Mouse (Mus musculus) liver, embryonic 15.5 days (tissue): ENCODE measurements at regions not wholly inside any gene's neighbourhood (a gene's known extent, or its start where the extent isn't known, plus 50 kb on each side); places are given as distances from the start of the nearest gene placed in this dataset.

Source experiments
- ATAC-seq: fragments of 200-750 bp; cut with Nextera tagmentation; 2 replicates; pipeline ENCODE4 v1.8.0; 2017; ENCODE audit warnings: moderate number of reproducible peaks, mild to moderate bottlenecking, moderate library complexity; ENCODE audit not compliant: insufficient read depth
- H3K27ac ChIP-seq: fragments of 300-500 bp; sonication (generic); replicated peaks from 2 replicates; pipeline ENCODE4 v1.5.1; 2015; ENCODE audit warnings: mild to moderate bottlenecking, inconsistent platforms
- H3K27me3 ChIP-seq: fragments of 300-500 bp; sonication (generic); 2 replicates; pipeline ENCODE4 v1.6.1; 2015; ENCODE audit warnings: mild to moderate bottlenecking, inconsistent platforms
- H3K36me3 ChIP-seq: fragments of 300-500 bp; sonication (generic); replicated peaks from 2 replicates; pipeline ENCODE4 v1.6.1; 2015; ENCODE audit warnings: moderate library complexity, mild to moderate bottlenecking, inconsistent platforms
- H3K4me1 ChIP-seq: fragments of 300-500 bp; sonication (generic); replicated peaks from 2 replicates; pipeline ENCODE4 v1.6.1; 2015; ENCODE audit warnings: inconsistent platforms
- H3K4me2 ChIP-seq: fragments of 300-500 bp; sonication (generic); 2 replicates; pipeline ENCODE4 v1.6.1; 2015; ENCODE audit warnings: moderate library complexity, mild to moderate bottlenecking, inconsistent platforms
- H3K4me3 ChIP-seq: fragments of 300-500 bp; sonication (generic); replicated peaks from 2 replicates; pipeline ENCODE4 v1.5.1; 2015; ENCODE audit warnings: mild to moderate bottlenecking, inconsistent platforms
- H3K9ac ChIP-seq: fragments of 300-500 bp; sonication (generic); 2 replicates; pipeline ENCODE4 v1.6.1; 2015; ENCODE audit warnings: moderate library complexity, mild to moderate bottlenecking, inconsistent platforms
- H3K9me3 ChIP-seq: fragments of 300-500 bp; sonication (generic); replicated peaks from 2 replicates; pipeline ENCODE4 v1.6.1; 2016; ENCODE audit warnings: inconsistent platforms
- WGBS: fragments of 180-500 bp; shearing (Covaris S2); methylation state at CpG from one replicate; pipeline ENCODE4 v1.1.7; 2015; ENCODE audit warnings: mixed read lengths; ENCODE audit not compliant: insufficient replicate concordance; 5-methylcytosine and 5-hydroxymethylcytosine counted together

DNA sequence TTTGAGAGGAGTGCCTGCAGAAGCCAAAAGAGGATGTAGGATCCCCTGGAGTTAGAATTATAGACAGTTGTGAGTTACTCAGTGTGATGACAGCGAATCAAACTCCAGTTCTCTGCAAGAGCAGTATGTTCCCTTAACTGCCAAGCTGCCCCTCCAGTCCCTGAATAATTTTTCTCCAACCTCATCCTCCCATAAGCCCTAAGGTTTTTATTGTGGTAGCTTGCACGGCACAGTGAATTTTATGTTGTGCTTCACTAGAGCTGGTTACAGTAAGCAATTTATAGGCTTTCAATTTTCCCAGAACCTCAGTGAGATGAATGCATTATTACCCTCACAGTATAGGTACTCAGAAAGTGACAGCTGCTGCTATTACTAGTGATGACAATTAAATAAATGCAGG is 933.1 kb upstream of the A1bg start:
- no peak overlapping the region for H3K4me3 ChIP-seq
- no peaks in the 10 kb centered on the region for H3K27me3 ChIP-seq
- no peak overlapping the region for H3K9ac ChIP-seq
- no peaks in the 10 kb centered on the region for H3K4me1 ChIP-seq
- no peaks in the 10 kb centered on the region for H3K36me3 ChIP-seq
- ATAC-seq = no peak
- no peak overlapping the region for H3K4me2 ChIP-seq
- 57% methylated on average over 2 of the region's 2 CpGs for WGBS
- no peaks in the 10 kb centered on the region for H3K9me3 ChIP-seq
- no peak overlapping the region for H3K27ac ChIP-seq

DNA sequence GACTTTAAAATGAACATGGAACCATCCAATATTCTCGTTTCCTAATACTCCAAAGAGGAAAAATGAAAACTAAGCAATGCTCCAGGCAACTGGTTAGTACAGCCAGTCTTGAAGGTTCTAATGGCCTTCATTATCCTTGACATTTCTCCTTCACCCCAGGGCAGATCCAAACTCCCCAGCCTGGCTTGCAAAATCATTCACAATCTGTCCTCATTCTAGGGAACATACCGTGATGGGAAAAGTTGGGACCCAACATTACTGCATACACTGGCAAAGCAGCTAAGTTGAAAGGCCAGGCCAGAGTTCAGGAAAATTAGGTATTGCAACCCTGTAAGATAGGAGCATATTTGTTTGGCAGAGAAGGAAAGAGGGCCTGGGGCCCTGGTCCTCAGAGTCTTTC is 889.9 kb upstream of the A1bg start:
- no peak for ATAC-seq
- H3K36me3 ChIP-seq = no peaks in the 10 kb centered on the region
- H3K4me3 ChIP-seq = no peak overlapping the region
- no peaks in the 10 kb centered on the region for H3K27me3 ChIP-seq
- no peak overlapping the region for H3K4me2 ChIP-seq
- no peak overlapping the region for H3K9ac ChIP-seq
- H3K27ac ChIP-seq = no peak overlapping the region
- H3K4me1 ChIP-seq = no peaks in the 10 kb centered on the region
- 52% methylated on average over 2 of the region's 2 CpGs for WGBS
- no peaks in the 10 kb centered on the region for H3K9me3 ChIP-seq

DNA sequence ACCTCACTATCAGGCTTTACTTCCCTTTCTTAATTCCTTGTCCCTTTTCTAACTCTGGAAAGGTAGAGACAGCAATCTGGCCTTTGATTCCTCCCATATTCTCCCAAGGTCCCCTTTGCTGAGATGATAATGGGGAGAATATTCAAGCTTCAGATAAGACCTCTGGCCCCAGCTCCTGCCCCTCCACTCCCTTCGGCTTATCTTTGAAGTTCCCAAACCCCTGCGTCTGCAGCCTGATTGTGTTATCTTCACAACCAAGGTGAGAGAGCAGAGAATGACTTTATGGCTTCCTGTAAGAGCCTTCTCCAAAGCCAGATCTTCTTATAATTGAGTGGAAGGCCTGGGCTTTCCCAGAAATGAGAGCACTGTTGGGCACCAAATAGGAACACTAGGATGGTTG is 882.6 kb upstream of the A1bg start:
- no peak for ATAC-seq
- H3K27me3 ChIP-seq = no peaks in the 10 kb centered on the region
- WGBS = 35% methylated on average over 2 of the region's 2 CpGs
- H3K4me3 ChIP-seq = no peak overlapping the region
- H3K4me1 ChIP-seq = no peaks in the 10 kb centered on the region
- H3K36me3 ChIP-seq = no peaks in the 10 kb centered on the region
- H3K27ac ChIP-seq = no peak overlapping the region
- no peak overlapping the region for H3K4me2 ChIP-seq
- H3K9ac ChIP-seq = no peak overlapping the region
- no peaks in the 10 kb centered on the region for H3K9me3 ChIP-seq

DNA sequence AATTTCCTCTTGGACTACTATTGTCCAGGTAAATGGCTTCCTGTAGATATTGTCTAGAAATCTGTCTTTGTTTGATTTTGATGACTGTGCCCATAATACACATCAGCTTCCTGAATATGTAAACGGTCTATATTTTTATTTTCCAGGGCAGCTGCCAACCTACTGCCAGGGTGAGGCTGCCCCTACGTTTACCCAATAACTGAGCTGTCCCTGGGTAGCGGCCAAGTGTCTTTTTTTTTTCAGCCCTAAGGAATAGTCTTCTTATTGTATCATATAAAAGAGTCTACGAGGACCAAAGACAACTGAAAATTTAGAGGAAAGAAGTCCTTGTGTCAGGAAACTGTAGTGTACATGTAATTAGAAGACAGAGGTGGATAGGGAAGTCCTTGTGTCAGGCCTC is 877.3 kb upstream of the A1bg start:
- Histone ChIP-seq H3K9me3 (no peaks in the 10 kb centered on the region), H3K4me1 (no peaks in the 10 kb centered on the region), H3K4me2 (no peak overlapping the region), H3K4me3 (no peak overlapping the region), H3K9ac (no peak overlapping the region), H3K27me3 (no peaks in the 10 kb centered on the region), H3K27ac (no peak overlapping the region), H3K36me3 (no peaks in the 10 kb centered on the region)
- ATAC-seq = no peak
- WGBS = 49% methylated on average over 4 of the region's 4 CpGs

GRCm38 (mm10) chr15:61797827-61798226 is 875.0 kb upstream of the A1bg start:
- ATAC-seq = no peak
- Histone ChIP-seq H3K4me2 (no peak overlapping the region), H3K27me3 (no peaks in the 10 kb centered on the region), H3K27ac (no peak overlapping the region), H3K4me3 (no peak overlapping the region), H3K4me1 (no peaks in the 10 kb centered on the region), H3K36me3 (no peaks in the 10 kb centered on the region), H3K9ac (no peak overlapping the region), H3K9me3 (no peaks in the 10 kb centered on the region)
- 44% methylated on average over 1 of the region's 1 CpGs for WGBS

- no peaks in the 10 kb centered on the region for H3K4me1 ChIP-seq
- H3K4me2 ChIP-seq = no peak overlapping the region
- WGBS = 52% methylated on average over 3 of the region's 3 CpGs
- H3K36me3 ChIP-seq = no peaks in the 10 kb centered on the region
- H3K4me3 ChIP-seq = no peak overlapping the region
- H3K27ac ChIP-seq = no peak overlapping the region
- no peaks in the 10 kb centered on the region for H3K27me3 ChIP-seq
- H3K9me3 ChIP-seq = no peaks in the 10 kb centered on the region
- no peak for ATAC-seq
- no peak overlapping the region for H3K9ac ChIP-seq
Measured at GRCm38 (mm10) chr15:61794506-61794905, 871.7 kb upstream of the A1bg start.

- WGBS = 36% methylated on average over 7 of the region's 7 CpGs
- Histone ChIP-seq H3K4me1 (no peaks in the 10 kb centered on the region), H3K4me2 (no peak overlapping the region), H3K9me3 (no peaks in the 10 kb centered on the region), H3K27me3 (no peaks in the 10 kb centered on the region), H3K9ac (no peak overlapping the region), H3K27ac (no peak overlapping the region), H3K4me3 (no peak overlapping the region), H3K36me3 (no peaks in the 10 kb centered on the region)
- ATAC-seq = no peak
Measured at GRCm38 (mm10) chr15:61789847-61790562, 867.2 kb upstream of the A1bg start.

GRCm38 (mm10) chr15:61787046-61787445 is 864.2 kb upstream of the A1bg start:
- ATAC-seq = no peak
- Histone ChIP-seq H3K27ac (no peak overlapping the region), H3K36me3 (no peaks in the 10 kb centered on the region), H3K9me3 (no peaks in the 10 kb centered on the region), H3K4me2 (no peak overlapping the region), H3K9ac (no peak overlapping the region), H3K4me1 (no peaks in the 10 kb centered on the region), H3K27me3 (no peaks in the 10 kb centered on the region), H3K4me3 (no peak overlapping the region)
- 59% methylated on average over 1 of the region's 1 CpGs for WGBS

DNA sequence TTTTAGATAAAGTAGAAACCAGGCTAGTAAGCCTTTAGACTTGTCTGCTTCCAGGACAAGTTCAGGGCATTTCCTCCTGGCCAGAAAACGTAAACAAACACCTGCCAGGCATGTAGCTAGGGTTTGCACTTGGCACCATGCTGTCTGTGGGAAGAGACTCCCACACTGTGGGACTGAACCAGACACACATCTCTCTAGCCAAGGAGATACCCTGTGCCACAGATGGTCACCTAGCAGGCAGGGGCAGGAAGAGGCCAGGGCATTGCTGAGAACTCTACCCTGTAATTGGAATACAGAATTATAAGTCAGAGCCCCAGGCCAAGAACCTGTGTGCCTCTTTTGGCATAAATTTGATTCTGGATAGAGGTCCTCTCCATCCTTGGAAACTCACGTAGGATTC is 858.7 kb upstream of the A1bg start:
- no peak overlapping the region for H3K27ac ChIP-seq
- no peak overlapping the region for H3K9ac ChIP-seq
- H3K9me3 ChIP-seq = no peaks in the 10 kb centered on the region
- no peaks in the 10 kb centered on the region for H3K4me1 ChIP-seq
- no peaks in the 10 kb centered on the region for H3K27me3 ChIP-seq
- no peak overlapping the region for H3K4me3 ChIP-seq
- H3K4me2 ChIP-seq = no peak overlapping the region
- 47% methylated on average over 2 of the region's 2 CpGs for WGBS
- ATAC-seq = no peak
- H3K36me3 ChIP-seq = no peaks in the 10 kb centered on the region

- Histone ChIP-seq H3K9ac (no peak overlapping the region), H3K4me3 (no peak overlapping the region), H3K27ac (no peak overlapping the region), H3K27me3 (no peaks in the 10 kb centered on the region), H3K9me3 (no peaks in the 10 kb centered on the region), H3K4me2 (no peak overlapping the region), H3K36me3 (no peaks in the 10 kb centered on the region), H3K4me1 (no peaks in the 10 kb centered on the region)
- ATAC-seq = no peak
- 49% methylated on average over 4 of the region's 4 CpGs for WGBS
Measured at GRCm38 (mm10) chr15:61772996-61773395, 850.2 kb upstream of the A1bg start.

- H3K4me3 ChIP-seq = no peak overlapping the region
- no peak overlapping the region for H3K4me2 ChIP-seq
- no peak for ATAC-seq
- H3K4me1 ChIP-seq = no peaks in the 10 kb centered on the region
- no peaks in the 10 kb centered on the region for H3K36me3 ChIP-seq
- no peak overlapping the region for H3K27ac ChIP-seq
- no peak overlapping the region for H3K9ac ChIP-seq
- WGBS = 37% methylated on average over 14 of the region's 14 CpGs
- H3K9me3 ChIP-seq = no peaks in the 10 kb centered on the region
- H3K27me3 ChIP-seq = no peaks in the 10 kb centered on the region
Measured at GRCm38 (mm10) chr15:61770721-61771542, 848.1 kb upstream of the A1bg start.
